Comparison of ENCODE assay signal across 10 mouse cellular contexts in genomic region chr8:93088686-93089122, GRCm38 (mm10). TPM values are rescaled to one million over a fixed set of nuclear protein-coding genes. Genes with fewer than 3 reads are reported as not detected.
DNase-seq lines count a peak whose midpoint lies in the region; ATAC-seq and TF ChIP-seq lines count a peak whose summit lies in the region.
"Had no signal": no experiment of that assay in that cellular context is flagged by ENCODE, and none has a peak within 500 bp of the region (broad histone marks: within the 10 kb centered on the region; RNA-seq: fewer than 3 reads in every experiment).

No protein-coding gene starts in this region.

- no peaks in the 10 kb centered on the region for H3K4me1 ChIP-seq in forebrain, embryonic 15.5 days
- no peaks in the 10 kb centered on the region for H3K4me1 ChIP-seq in lung, postnatal 0 days (ENCODE audit: insufficient read depth, low read depth, low read length)
- H3K4me1 ChIP-seq: megakaryocyte, embryonic 14.5 days had no signal

- no peak overlapping the region for H3K27ac ChIP-seq in forebrain, embryonic 15.5 days (replicated peaks)
- H3K27ac ChIP-seq in lung, postnatal 0 days (ENCODE audit: low read length) = no peak overlapping the region

- no peak overlapping the region for H3K4me2 ChIP-seq in forebrain, embryonic 15.5 days (replicated peaks)
- no peak overlapping the region for H3K4me2 ChIP-seq in lung, postnatal 0 days (replicated peaks; ENCODE audit: low read depth, low read length)

- no peak overlapping the region for H3K9ac ChIP-seq in forebrain, embryonic 15.5 days (replicated peaks)
- H3K9ac ChIP-seq in lung, postnatal 0 days (replicated peaks; ENCODE audit: low read depth) = no peak overlapping the region

- WGBS in forebrain, embryonic 15.5 days = 8% methylated on average over 2 of the region's 2 CpGs
- WGBS in lung, postnatal 0 days = 4% methylated on average over 2 of the region's 2 CpGs

- H3K27me3 ChIP-seq in forebrain, embryonic 15.5 days = no peaks in the 10 kb centered on the region
- H3K27me3 ChIP-seq in lung, postnatal 0 days (replicated peaks; ENCODE audit: insufficient read depth, low read length) = no peaks in the 10 kb centered on the region
- H3K27me3 ChIP-seq: megakaryocyte, embryonic 14.5 days had no signal

- no peak for TF ChIP-seq EP300 in lung, postnatal 0 days (IDR thresholded peaks at IDR 0.05)

- intact Hi-C loops in heart, postnatal 10 days (cut with DNase I) = no loop called here

- peak; percentile 63; the same call in 1 of the 2 replicates for ATAC-seq in forebrain, embryonic 15.5 days (replicated peaks)
- ATAC-seq in lung, postnatal 0 days = peak; percentile 46; the same call in 1 of the 2 replicates
- ATAC-seq in megakaryocyte, adult 5-6 weeks (ENCODE audit: poor library complexity, severe bottlenecking) = no peak
- no peak for ATAC-seq in CD4-positive, CD25-positive, alpha-beta regulatory T cell, adult 4 months

- peak; percentile 13 for DNase-seq in heart, adult 11 months
- DNase-seq in heart, postnatal 10 days = no peak
- peak; percentile 23 for DNase-seq in ES-CJ7 (ENCODE audit: low read depth, low spot score)
- peak; percentile 11 for DNase-seq in lung, postnatal 0 days (ENCODE audit: low spot score)
- DNase-seq in ovary, postnatal 10 days (ENCODE audit: low spot score) = no peak

- no peaks in the 10 kb centered on the region for H3K9me3 ChIP-seq in forebrain, embryonic 15.5 days
- no peaks in the 10 kb centered on the region for H3K9me3 ChIP-seq in lung, postnatal 0 days (ENCODE audit: low read length)
- H3K9me3 ChIP-seq: megakaryocyte, embryonic 14.5 days had no signal

- no peaks in the 10 kb centered on the region for H3K36me3 ChIP-seq in forebrain, embryonic 15.5 days
- no peaks in the 10 kb centered on the region for H3K36me3 ChIP-seq in lung, postnatal 0 days (ENCODE audit: insufficient read depth, low read length)

- H3K4me3 ChIP-seq in forebrain, embryonic 15.5 days = no peak overlapping the region
- no peak overlapping the region for H3K4me3 ChIP-seq in lung, postnatal 0 days (ENCODE audit: low read depth, low read length)
- H3K4me3 ChIP-seq: megakaryocyte, embryonic 14.5 days had no signal

- TF ChIP-seq CTCF in lung, postnatal 0 days (IDR thresholded peaks at IDR 0.05) = no peak

RNA-seq across cellular contexts. Expression of gene Ces1b, which starts 8.9 kb away (rescaled TPM):
- total RNA-seq in heart, postnatal 10 days (2021) = not detected
- not detected in 2 replicates for polyA plus RNA-seq in forebrain, embryonic 15.5 days (2015; fragmentation: Nextera tagmentation; extraction: Ambion mirVana)
- polyA plus RNA-seq in lung, postnatal 0 days (2015; fragmentation: Nextera tagmentation; extraction: Ambion mirVana) = 0.37 and 0.61 TPM in 2 replicates
- total RNA-seq in megakaryocyte, adult 5-6 weeks (2015) = not detected in 2 replicates
- not detected in 2 replicates for total RNA-seq in megakaryocyte, adult 5-6 weeks (2017)
- not detected for polyA plus RNA-seq in CD4-positive, CD25-positive, alpha-beta regulatory T cell, adult 4 months (2017; shearing (Covaris generic))
- total RNA-seq: layer of hippocampus, postnatal 10 days had no signal

RNA-seq across cellular contexts. Expression of gene Ces1a, which starts 40.7 kb away (rescaled TPM):
- not detected for total RNA-seq in heart, postnatal 10 days (2021)
- not detected in 2 replicates for polyA plus RNA-seq in forebrain, embryonic 15.5 days (2015; fragmentation: Nextera tagmentation; extraction: Ambion mirVana)
- polyA plus RNA-seq in lung, postnatal 0 days (2015; fragmentation: Nextera tagmentation; extraction: Ambion mirVana) = not detected in 2 replicates
- not detected in 2 replicates for total RNA-seq in megakaryocyte, adult 5-6 weeks (2015)
- total RNA-seq in megakaryocyte, adult 5-6 weeks (2017) = not detected in 2 replicates
- not detected for polyA plus RNA-seq in CD4-positive, CD25-positive, alpha-beta regulatory T cell, adult 4 months (2017; shearing (Covaris generic))
- total RNA-seq: layer of hippocampus, postnatal 10 days had no signal

RNA-seq across cellular contexts. Expression of gene Ces1c, which starts 42.4 kb away (rescaled TPM):
- total RNA-seq in heart, postnatal 10 days (2021) = not detected
- polyA plus RNA-seq in forebrain, embryonic 15.5 days (2015; fragmentation: Nextera tagmentation; extraction: Ambion mirVana) = not detected in 2 replicates
- polyA plus RNA-seq in lung, postnatal 0 days (2015; fragmentation: Nextera tagmentation; extraction: Ambion mirVana) = 0.08 and 0.24 TPM in 2 replicates
- not detected in 2 replicates for total RNA-seq in megakaryocyte, adult 5-6 weeks (2015)
- total RNA-seq in megakaryocyte, adult 5-6 weeks (2017) = not detected in 2 replicates
- polyA plus RNA-seq in CD4-positive, CD25-positive, alpha-beta regulatory T cell, adult 4 months (2017; shearing (Covaris generic)) = not detected
- total RNA-seq: layer of hippocampus, postnatal 10 days had no signal

Comparison
In these comparisons a context has a peak if more than half of its experiments do, and no peak if none do; other contexts are left out.
1. DNase-seq: peak in heart, adult 11 months (single experiment), ES-CJ7 (single experiment) and lung, postnatal 0 days (single experiment); none in heart, postnatal 10 days (0 of 2) and ovary, postnatal 10 days (single experiment).
2. ATAC-seq: peak in forebrain, embryonic 15.5 days (single experiment) and lung, postnatal 0 days (single experiment); none in megakaryocyte, adult 5-6 weeks (single experiment) and CD4-positive, CD25-positive, alpha-beta regulatory T cell, adult 4 months (single experiment).